Mouse (Mus musculus) hindbrain, postnatal 0 days (tissue): Measurements from ENCODE around the gene Tmem238. TPM values are rescaled to one million over a fixed set of nuclear protein-coding genes. Genes with fewer than 3 reads are reported as not detected.

Source experiments
- ATAC-seq: fragments of 200-750 bp; cut with Nextera tagmentation; 2 replicates; pipeline ENCODE4 v1.8.0; 2017; ENCODE audit warnings: mild to moderate bottlenecking, moderate TSS enrichment, moderate library complexity
- DNase-seq: peaks from one replicate; pipeline ENCODE4 v3.0.0-alpha.2; 2015; ENCODE audit warnings: low spot score
- H3K27ac ChIP-seq: fragments of 300-500 bp; sonication (generic); 2 replicates; pipeline ENCODE4 v1.5.1; 2014; ENCODE audit warnings: mild to moderate bottlenecking
- H3K27me3 ChIP-seq: fragments of 300-500 bp; sonication (generic); 2 replicates; pipeline ENCODE4 v1.6.1; 2014; ENCODE audit warnings: low read length, mixed read lengths; ENCODE audit not compliant: insufficient read depth
- H3K36me3 ChIP-seq: fragments of 300-500 bp; sonication (generic); 2 replicates; pipeline ENCODE4 v1.6.1; 2014; ENCODE audit warnings: low read length, mixed read lengths; ENCODE audit not compliant: insufficient read depth
- H3K4me1 ChIP-seq: fragments of 300-500 bp; sonication (generic); 2 replicates; pipeline ENCODE4 v1.6.1; 2014; ENCODE audit warnings: antibody characterized with exemption, low read length, mixed read lengths; ENCODE audit not compliant: insufficient read depth
- H3K4me2 ChIP-seq: fragments of 300-500 bp; sonication (generic); 2 replicates; pipeline ENCODE4 v1.6.1; 2014; ENCODE audit warnings: low read depth, mild to moderate bottlenecking, low read length, moderate library complexity, mixed read lengths
- H3K4me3 ChIP-seq: fragments of 300-500 bp; sonication (generic); 2 replicates; pipeline ENCODE4 v1.5.1; 2014; ENCODE audit warnings: low read length
- H3K9ac ChIP-seq: fragments of 300-500 bp; sonication (generic); replicated peaks from 2 replicates; pipeline ENCODE4 v1.6.1; 2014; ENCODE audit warnings: mild to moderate bottlenecking, low read length, moderate library complexity, mixed read lengths
- H3K9me3 ChIP-seq: fragments of 300-500 bp; sonication (generic); 2 replicates; pipeline ENCODE4 v1.6.1; 2016; ENCODE audit warnings: low read length, mixed read lengths
- CTCF ChIP-seq: IDR thresholded peaks from 2 replicates; pipeline ENCODE4 v1.5.1; 2016; ENCODE audit warnings: antibody characterized with exemption, control low read depth, low read depth
- whole genome bisulfite sequencing: fragments of 180-500 bp; shearing (Covaris S2); extraction: QIAGEN DNeasy Blood & Tissue Kit; methylation state at CpG from one replicate; pipeline ENCODE4 v1.1.7; 2014; 5-methylcytosine and 5-hydroxymethylcytosine counted together
- polyA plus RNA-seq: library from polyadenylated mRNA; unstranded; fragments of >200 nt; fragmentation: Nextera tagmentation; extraction: Ambion mirVana; gene quantifications from 2 replicates; pipeline ENCODE4 v1.2.1, GENCODE M21; 2015
- total RNA-seq: library from RNA; depleted of rRNA; stranded (reverse); fragments of >200 nt; gene quantifications from 2 replicates; pipeline ENCODE4 v1.2.3, GENCODE M21; 2014; rRNA removed

The Tmem238 gene
- total and polyA plus RNA-seq, 2 experiments from 2014 or later: 13.7 to 18.2 TPM

DNA sequence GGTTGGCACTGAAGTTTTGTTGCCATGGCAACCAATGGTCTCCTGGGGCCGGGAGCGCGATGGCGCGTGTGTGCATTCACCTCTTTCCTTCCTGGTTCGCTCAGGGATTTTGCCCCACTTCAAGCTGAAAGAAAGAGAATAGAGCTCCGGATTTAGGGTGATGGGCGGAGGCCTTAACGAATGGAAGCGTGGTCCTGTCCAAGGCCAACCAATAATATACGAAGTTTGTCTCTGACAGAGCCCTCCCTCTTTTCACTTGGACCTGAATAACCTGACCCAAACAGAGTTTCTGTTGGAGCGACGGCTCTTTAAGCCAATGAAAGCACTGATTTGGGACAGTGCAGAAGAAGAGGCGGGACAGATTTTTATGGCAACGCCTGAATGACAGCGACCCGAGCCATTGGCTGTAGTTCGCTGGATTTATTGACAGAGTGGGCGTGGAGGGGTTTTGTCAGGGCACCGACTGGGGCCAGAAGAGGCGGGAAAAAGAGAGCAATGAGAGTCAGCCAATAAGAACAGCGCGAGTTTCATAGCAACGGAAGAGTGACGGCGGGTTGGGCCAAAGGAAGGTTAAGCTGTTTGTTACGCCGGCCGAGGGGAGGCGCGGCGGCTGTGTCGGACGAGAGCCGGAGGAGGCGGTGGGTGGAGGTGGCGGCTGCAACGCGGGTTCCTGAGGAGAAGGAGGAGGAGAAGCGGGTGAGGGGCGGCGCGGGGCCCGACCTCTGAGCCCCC is 49.7 kb downstream of the Tmem238 start, which contains the start of gene Kmt5c:
Kmt5c (plus strand) TSS at position 572 of the 732 bp plus-strand sequence.
- under 1% methylated on average over 30 of the region's 44 CpGs for WGBS
- peak; percentile 98 for ATAC-seq
- Histone ChIP-seq H3K9ac (peak within 1 kb of the TSS; percentile 91), H3K27me3 (no peaks in the 10 kb centered on the region), H3K4me3 (peak within 1 kb of the TSS; percentile 74), H3K4me2 (peak within 1 kb of the TSS; percentile 91), H3K9me3 (no peaks in the 10 kb centered on the region), H3K36me3 (no peaks in the 10 kb centered on the region), H3K27ac (peak within 1 kb of the TSS; percentile 92), H3K4me1 (peaks cover 22% of the 10 kb centered on the region)
- peak; percentile 99 for DNase-seq
- peak; percentile 48 for TF ChIP-seq CTCF

DNA sequence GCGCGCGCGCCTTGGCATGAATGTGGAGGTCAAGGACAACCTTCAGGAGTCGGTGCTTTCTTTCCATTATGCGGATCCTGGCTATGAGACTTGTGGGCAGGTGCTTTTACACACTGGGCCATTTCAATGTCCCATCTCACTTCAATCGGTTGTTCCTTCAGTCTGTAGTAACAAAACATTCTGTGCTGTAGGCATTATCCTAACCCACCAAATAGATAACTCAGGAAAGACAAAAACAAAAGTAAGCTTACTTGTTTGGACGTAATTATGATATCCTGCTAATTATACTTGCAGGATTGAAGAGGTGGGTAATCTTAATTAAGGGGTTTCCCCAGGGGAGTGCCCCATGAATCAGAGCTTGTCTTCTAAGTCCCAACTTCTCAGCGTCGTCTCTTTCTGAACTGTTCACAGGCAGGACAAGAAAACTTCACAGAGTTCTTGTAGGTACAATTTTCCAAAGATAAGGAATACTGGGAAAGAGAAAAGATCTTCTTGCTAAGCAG is 50.4 kb downstream of the Tmem238 start:
- H3K9me3 ChIP-seq: no peaks in the 10 kb centered on the region
- H3K36me3 ChIP-seq: no peaks in the 10 kb centered on the region
- WGBS: 40% methylated on average over 10 of the region's 10 CpGs
- H3K4me3 ChIP-seq: peak overlapping the region; percentile 35
- ATAC-seq (no peak), DNase-seq (no peak)
- H3K27me3 ChIP-seq: no peaks in the 10 kb centered on the region
- peak overlapping the region; percentile 67 for H3K27ac ChIP-seq
- H3K4me2 ChIP-seq: peak overlapping the region; percentile 62
- H3K9ac ChIP-seq: 0 out of 2 replicates have a peak overlapping the region, but pooled peaks have one; percentile 17
- H3K4me1 ChIP-seq: peaks cover 22% of the 10 kb centered on the region
- TF ChIP-seq CTCF: no peak

Other genes with a start within 250 kb of the Tmem238 start
Only the 30 nearest of the 31 such genes appear.
- 81.1 and 83.7 TPM in 2 replicates for gene Syt5, start 242.1 kb downstream of the Tmem238 start, total RNA-seq
- 103 and 106 TPM in 2 replicates for gene Syt5, start 242.1 kb downstream of the Tmem238 start, polyA plus RNA-seq
- gene Ptprh, start 185.6 kb downstream of the Tmem238 start, total RNA-seq: 0.54 and 0.99 TPM in 2 replicates
- gene Ptprh, start 185.6 kb downstream of the Tmem238 start, polyA plus RNA-seq: 0.52 and 0.74 TPM in 2 replicates
- 14.2 and 17.4 TPM in 2 replicates for gene Tmem86b, start 158.2 kb downstream of the Tmem238 start, total RNA-seq
- 1.1 and 1.5 TPM in 2 replicates for gene Tmem86b, start 158.2 kb downstream of the Tmem238 start, polyA plus RNA-seq
- 136 and 142 TPM in 2 replicates for gene Ppp6r1, start 130.6 kb downstream of the Tmem238 start, total RNA-seq
- gene Ppp6r1, start 130.6 kb downstream of the Tmem238 start, polyA plus RNA-seq: 9.4 and 10.3 TPM in 2 replicates
- gene Hspbp1, start 104.6 kb downstream of the Tmem238 start, total RNA-seq: 259 and 288 TPM in 2 replicates
- gene Hspbp1, start 104.6 kb downstream of the Tmem238 start, polyA plus RNA-seq: 172 and 174 TPM in 2 replicates
- gene Brsk1, start 99.1 kb downstream of the Tmem238 start, total RNA-seq: 195 and 217 TPM in 2 replicates
- 6.7 and 7.1 TPM in 2 replicates for gene Brsk1, start 99.1 kb downstream of the Tmem238 start, polyA plus RNA-seq
- gene Tmem150b, start 64.4 kb downstream of the Tmem238 start, total RNA-seq: not detected in 2 replicates
- 0.13 TPM in 2 replicates for gene Tmem150b, start 64.4 kb downstream of the Tmem238 start, polyA plus RNA-seq
- gene Kmt5c, start 49.5 kb downstream of the Tmem238 start, total RNA-seq: 29.3 and 39.5 TPM in 2 replicates
- gene Kmt5c, start 49.5 kb downstream of the Tmem238 start, polyA plus RNA-seq: 30.7 and 36.5 TPM in 2 replicates
- gene Cox6b2, start 36.6 kb downstream of the Tmem238 start, total RNA-seq: 10.6 and 37.2 TPM in 2 replicates
- 47.0 and 50.1 TPM in 2 replicates for gene Cox6b2, start 36.6 kb downstream of the Tmem238 start, polyA plus RNA-seq
- gene Fam71e2, start 18.4 kb downstream of the Tmem238 start, total RNA-seq: not detected in 2 replicates
- gene Fam71e2, start 18.4 kb downstream of the Tmem238 start, polyA plus RNA-seq: not detected in 2 replicates
- gene Il11, start 6.8 kb downstream of the Tmem238 start, total RNA-seq: 2.0 TPM in 1 of 2 replicates, not detected in the other
- gene Il11, start 6.8 kb downstream of the Tmem238 start, polyA plus RNA-seq: 1.1 and 1.3 TPM in 2 replicates
- gene Tmem190, start 6.7 kb downstream of the Tmem238 start, total RNA-seq: not detected in 2 replicates
- 0.53 TPM in 1 of 2 replicates, not detected in the other for gene Tmem190, start 6.7 kb downstream of the Tmem238 start, polyA plus RNA-seq
- gene Rpl28, start 3.2 kb upstream of the Tmem238 start, total RNA-seq: 145 and 147 TPM in 2 replicates
- gene Rpl28, start 3.2 kb upstream of the Tmem238 start, polyA plus RNA-seq: 304 and 315 TPM in 2 replicates
- 264 and 324 TPM in 2 replicates for gene Ube2s, start 22.9 kb upstream of the Tmem238 start, total RNA-seq
- 223 and 233 TPM in 2 replicates for gene Ube2s, start 22.9 kb upstream of the Tmem238 start, polyA plus RNA-seq
- gene Shisa7, start 55.0 kb upstream of the Tmem238 start, total RNA-seq: 46.3 and 49.3 TPM in 2 replicates
- gene Shisa7, start 55.0 kb upstream of the Tmem238 start, polyA plus RNA-seq: 5.7 and 6.9 TPM in 2 replicates
- gene Isoc2b, start 80.6 kb upstream of the Tmem238 start, total RNA-seq: 2.2 and 3.1 TPM in 2 replicates
- gene Isoc2b, start 80.6 kb upstream of the Tmem238 start, polyA plus RNA-seq: 3.5 and 3.7 TPM in 2 replicates
- gene Isoc2a, start 87.5 kb upstream of the Tmem238 start, total RNA-seq: 8.3 and 12.2 TPM in 2 replicates
- 0.43 and 0.76 TPM in 2 replicates for gene Isoc2a, start 87.5 kb upstream of the Tmem238 start, polyA plus RNA-seq
- 0.31 and 3.3 TPM in 2 replicates for gene Gm36210, start 116.9 kb upstream of the Tmem238 start, total RNA-seq
- gene Gm36210, start 116.9 kb upstream of the Tmem238 start, polyA plus RNA-seq: 0.30 and 0.45 TPM in 2 replicates
- 12.5 and 12.7 TPM in 2 replicates for gene Zfp628, start 125.6 kb upstream of the Tmem238 start, total RNA-seq
- 5.2 and 5.7 TPM in 2 replicates for gene Zfp628, start 125.6 kb upstream of the Tmem238 start, polyA plus RNA-seq
- gene Nat14, start 132.4 kb upstream of the Tmem238 start, total RNA-seq: 24.2 and 32.3 TPM in 2 replicates
- 27.5 and 29.4 TPM in 2 replicates for gene Nat14, start 132.4 kb upstream of the Tmem238 start, polyA plus RNA-seq
- 2.5 and 2.8 TPM in 2 replicates for gene Ssc5d, start 136.1 kb upstream of the Tmem238 start, total RNA-seq
- 0.77 and 1.0 TPM in 2 replicates for gene Ssc5d, start 136.1 kb upstream of the Tmem238 start, polyA plus RNA-seq
- gene Sbk2, start 174.8 kb upstream of the Tmem238 start, total RNA-seq: 0.31 TPM in 1 of 2 replicates, not detected in the other
- not detected in 2 replicates for gene Sbk2, start 174.8 kb upstream of the Tmem238 start, polyA plus RNA-seq
- gene Sbk3, start 181.5 kb upstream of the Tmem238 start, total RNA-seq: 0.31 and 0.72 TPM in 2 replicates
- 0.23 and 0.31 TPM in 2 replicates for gene Sbk3, start 181.5 kb upstream of the Tmem238 start, polyA plus RNA-seq
- 65.7 and 113 TPM in 2 replicates for gene Zfp579, start 206.5 kb upstream of the Tmem238 start, total RNA-seq
- 37.4 and 40.2 TPM in 2 replicates for gene Zfp579, start 206.5 kb upstream of the Tmem238 start, polyA plus RNA-seq
- 4.3 and 7.2 TPM in 2 replicates for gene Zfp524, start 224.8 kb upstream of the Tmem238 start, total RNA-seq
- gene Zfp524, start 224.8 kb upstream of the Tmem238 start, polyA plus RNA-seq: 4.2 and 5.1 TPM in 2 replicates
- 41.1 and 44.0 TPM in 2 replicates for gene Fiz1, start 225.0 kb upstream of the Tmem238 start, total RNA-seq
- gene Fiz1, start 225.0 kb upstream of the Tmem238 start, polyA plus RNA-seq: 27.6 and 29.1 TPM in 2 replicates
- not detected in 2 replicates for gene Gm44973, start 225.8 kb upstream of the Tmem238 start, total RNA-seq
- gene Gm44973, start 225.8 kb upstream of the Tmem238 start, polyA plus RNA-seq: 2.3 and 3.0 TPM in 2 replicates
- 41.5 and 43.2 TPM in 2 replicates for gene Zfp865, start 230.7 kb upstream of the Tmem238 start, total RNA-seq
- 5.4 TPM in 2 replicates for gene Zfp865, start 230.7 kb upstream of the Tmem238 start, polyA plus RNA-seq
- gene Ccdc106, start 230.9 kb upstream of the Tmem238 start, total RNA-seq: 39.6 and 76.5 TPM in 2 replicates
- 61.6 and 62.1 TPM in 2 replicates for gene Ccdc106, start 230.9 kb upstream of the Tmem238 start, polyA plus RNA-seq
- gene 4632433K11Rik, start 244.5 kb upstream of the Tmem238 start, total RNA-seq: not detected in 2 replicates
- gene 4632433K11Rik, start 244.5 kb upstream of the Tmem238 start, polyA plus RNA-seq: not detected in 2 replicates